Mouse (Mus musculus): Measurements from ENCODE around the gene Ttc7b.

DNA sequence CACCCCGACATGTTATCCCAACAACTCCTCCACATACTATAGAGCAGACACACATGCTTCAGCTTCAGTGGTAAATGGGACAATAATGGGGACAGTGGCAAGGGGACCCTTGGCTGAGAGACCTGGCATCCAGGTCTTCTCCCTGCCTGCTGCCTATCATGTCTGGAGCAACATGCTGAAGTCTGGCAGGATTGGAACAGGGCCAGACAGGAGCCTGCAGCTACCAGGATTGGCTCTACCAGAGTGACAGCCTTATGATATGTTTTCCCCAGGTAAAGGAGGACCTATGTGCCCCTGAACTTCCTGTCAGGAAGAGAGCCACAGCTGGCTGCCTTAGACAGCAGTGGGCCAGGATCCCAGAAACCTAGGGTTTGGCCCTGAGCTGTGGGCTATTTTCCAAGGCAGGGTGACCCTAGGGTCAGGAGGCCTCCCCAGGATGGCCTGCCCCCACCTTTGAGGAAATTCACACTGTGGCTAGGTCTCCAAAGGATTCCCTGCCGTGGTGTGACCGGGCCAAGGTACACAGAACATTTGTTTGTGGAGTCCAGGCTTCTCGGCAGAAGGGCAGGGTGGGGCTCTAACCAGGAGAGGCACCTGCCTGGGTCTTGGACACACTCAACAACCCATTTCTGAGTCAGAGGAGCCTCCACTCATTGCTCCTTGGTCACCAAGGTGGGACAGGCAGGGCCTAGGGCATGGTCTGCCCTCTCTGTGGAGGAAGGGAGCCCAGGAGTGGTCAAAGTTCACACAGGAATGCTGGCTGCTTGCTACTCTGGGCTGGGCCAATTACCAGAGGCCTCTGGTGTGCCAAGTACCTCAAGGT is 239.4 kb downstream of the Ttc7b start:
- TF ChIP-seq TAL1 (IDR thresholded peaks at IDR 0.05; ENCODE audit: low read length) (no peak), GATA1 (IDR thresholded peaks at IDR 0.05; ENCODE audit: low read length) (no peak)

Data from erythroblast, embryonic 14.5 days (primary cell).